Mouse (Mus musculus): ENCODE data around the gene Mff.

The Mff gene

GRCm38 (mm10) chr1:82772428-82772827, 47.7 kb downstream of the Mff start:
- DNase-seq = no peak

DNA sequence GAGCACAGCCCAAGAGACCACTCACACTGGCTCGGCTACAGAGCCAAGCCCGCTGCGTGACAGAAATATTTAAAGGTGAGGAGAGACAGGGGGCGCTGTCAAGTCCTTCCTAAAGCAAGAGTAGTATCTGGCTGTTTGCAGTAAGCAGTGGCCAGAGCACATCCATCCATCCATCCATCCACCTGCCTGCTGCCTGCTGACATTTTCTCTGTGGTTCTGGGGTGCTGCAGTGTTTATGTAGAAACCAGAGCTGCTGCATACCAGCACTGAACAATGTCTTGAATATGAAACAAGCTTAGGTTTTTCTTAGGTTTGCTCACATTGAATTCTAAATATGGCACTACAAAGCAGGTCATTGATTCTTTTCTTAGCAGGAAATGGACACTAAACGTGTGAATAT, 48.5 kb downstream of the Mff start:
- no peak for DNase-seq

- DNase-seq = no peak
Measured at GRCm38 (mm10) chr1:82775293-82775692, 50.6 kb downstream of the Mff start.

GRCm38 (mm10) chr1:82779388-82779966, 54.8 kb downstream of the Mff start:
- no peak for DNase-seq

GRCm38 (mm10) chr1:82783559-82783958, 58.9 kb downstream of the Mff start:
- no peak for DNase-seq

DNA sequence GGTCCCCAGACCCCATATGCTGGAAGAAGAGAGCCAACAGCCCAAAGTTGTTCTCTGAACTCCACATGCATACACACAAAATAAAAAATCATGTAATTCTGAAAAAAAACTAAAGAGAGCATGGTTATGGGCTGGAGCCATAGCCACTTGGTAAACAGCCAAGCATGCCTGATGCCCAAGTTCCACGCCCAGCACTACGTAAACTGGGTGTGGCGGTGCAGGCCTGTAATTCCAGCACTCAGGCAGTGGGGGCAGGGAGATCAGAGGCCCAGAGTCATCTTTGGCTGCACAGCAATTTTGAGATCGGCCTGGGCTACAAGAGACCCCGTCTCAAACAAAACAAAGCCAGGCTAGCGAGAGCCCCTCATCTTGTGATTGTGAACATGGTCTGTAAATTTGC, 60.9 kb downstream of the Mff start:
- no peak for DNase-seq

DNA sequence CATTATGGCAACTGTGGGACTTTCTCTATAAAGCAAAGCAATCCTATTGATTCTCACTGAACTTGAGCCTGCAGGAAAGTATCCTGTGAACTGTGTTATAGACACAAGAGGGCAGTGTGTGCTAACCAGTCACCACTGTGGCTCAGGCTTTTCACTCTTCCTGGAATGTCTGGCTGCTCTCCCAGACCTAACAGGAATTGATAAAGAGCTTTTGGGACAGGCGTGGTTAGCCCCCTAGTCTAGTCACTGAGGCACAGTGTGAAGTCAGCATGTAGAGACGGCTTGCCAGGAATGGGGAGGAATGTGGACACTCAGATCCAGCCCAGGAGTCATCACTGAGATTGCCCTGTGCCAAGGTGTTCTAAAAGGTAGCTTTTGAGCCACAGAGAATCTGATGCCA, 62.7 kb downstream of the Mff start:
- peak; percentile 67 for DNase-seq

DNA sequence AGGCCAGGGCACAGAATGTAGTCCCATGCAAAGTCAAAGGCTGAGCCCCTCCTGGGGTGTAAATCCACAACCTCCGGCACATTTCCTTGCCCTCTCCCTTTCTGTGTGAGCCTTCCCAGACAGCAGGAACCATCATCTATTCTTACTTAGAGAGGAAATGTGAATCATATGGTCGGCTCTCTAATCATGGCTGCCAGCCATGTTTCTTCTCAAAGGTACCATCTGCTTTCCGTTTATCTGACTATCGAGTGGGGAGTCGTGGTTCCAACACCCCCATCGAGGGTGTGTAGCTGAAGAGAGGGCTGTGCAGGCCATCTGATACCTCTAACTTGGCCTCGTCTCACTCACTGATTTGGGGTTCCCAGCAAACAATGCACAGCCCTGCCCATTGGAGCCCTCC, 63.4 kb downstream of the Mff start:
- DNase-seq = peak; percentile 85

- no peak for DNase-seq
Measured at GRCm38 (mm10) chr1:82791105-82791504, 66.4 kb downstream of the Mff start.

DNA sequence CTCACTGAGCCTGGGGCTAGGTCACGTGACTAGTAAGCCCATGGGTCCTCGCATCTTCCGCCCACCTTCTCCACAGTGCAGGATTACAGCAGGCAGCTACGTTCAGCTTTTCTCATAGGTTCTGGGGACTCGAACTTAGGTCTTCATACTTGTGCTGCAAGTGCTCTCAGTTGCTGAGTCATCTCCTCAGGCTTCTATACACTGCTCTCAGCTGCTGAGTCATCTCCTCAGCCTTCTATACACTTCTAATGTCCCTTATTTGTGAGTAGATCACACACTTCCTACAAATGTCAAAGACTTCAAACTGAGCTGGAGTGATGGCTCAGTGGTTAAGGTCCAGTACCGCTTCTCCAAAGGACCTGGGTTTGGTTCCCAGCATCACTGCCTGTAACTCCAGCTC, 67.5 kb downstream of the Mff start:
- no peak for DNase-seq

GRCm38 (mm10) chr1:82793110-82793509, 68.4 kb downstream of the Mff start:
- no peak for DNase-seq

DNA sequence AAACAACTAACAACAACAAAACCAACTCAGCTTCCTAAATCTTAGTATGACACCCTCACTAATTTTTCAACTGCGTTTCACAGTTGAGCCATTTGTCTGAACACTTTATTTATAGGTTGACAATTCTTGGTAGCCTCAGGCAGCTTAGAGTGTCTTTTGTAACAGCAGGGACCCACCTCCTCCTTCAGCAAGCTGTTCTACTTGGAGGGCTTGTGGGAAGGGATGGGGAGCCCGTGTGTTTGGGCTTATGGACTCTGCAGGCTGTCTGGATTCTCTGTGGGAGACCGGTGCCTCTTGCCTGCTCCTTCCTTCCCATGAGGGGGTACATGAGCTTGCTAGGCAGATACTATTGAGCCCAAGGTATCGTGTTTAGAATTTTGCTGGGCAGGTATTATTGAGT, 69.3 kb downstream of the Mff start:
- DNase-seq = peak; percentile 69

DNA sequence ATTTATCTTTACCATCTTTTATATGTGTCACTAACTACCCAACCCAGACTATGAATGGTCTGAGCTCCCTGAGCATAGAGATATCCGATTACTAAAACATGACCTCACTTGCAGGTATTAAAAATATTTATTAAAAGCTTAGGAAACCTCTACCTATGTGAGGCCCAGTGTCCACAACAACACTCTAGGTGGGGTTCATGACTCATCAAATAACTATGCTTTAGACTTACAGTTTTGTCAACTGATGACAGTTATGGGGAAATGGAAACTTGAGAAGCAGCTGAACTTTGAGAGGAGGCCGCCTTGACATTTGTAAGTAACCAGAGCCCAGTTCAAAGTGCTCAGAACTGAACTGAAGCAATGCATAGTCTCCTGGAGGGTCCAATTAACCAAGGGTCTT, 70.5 kb downstream of the Mff start:
- no peak for DNase-seq

DNA sequence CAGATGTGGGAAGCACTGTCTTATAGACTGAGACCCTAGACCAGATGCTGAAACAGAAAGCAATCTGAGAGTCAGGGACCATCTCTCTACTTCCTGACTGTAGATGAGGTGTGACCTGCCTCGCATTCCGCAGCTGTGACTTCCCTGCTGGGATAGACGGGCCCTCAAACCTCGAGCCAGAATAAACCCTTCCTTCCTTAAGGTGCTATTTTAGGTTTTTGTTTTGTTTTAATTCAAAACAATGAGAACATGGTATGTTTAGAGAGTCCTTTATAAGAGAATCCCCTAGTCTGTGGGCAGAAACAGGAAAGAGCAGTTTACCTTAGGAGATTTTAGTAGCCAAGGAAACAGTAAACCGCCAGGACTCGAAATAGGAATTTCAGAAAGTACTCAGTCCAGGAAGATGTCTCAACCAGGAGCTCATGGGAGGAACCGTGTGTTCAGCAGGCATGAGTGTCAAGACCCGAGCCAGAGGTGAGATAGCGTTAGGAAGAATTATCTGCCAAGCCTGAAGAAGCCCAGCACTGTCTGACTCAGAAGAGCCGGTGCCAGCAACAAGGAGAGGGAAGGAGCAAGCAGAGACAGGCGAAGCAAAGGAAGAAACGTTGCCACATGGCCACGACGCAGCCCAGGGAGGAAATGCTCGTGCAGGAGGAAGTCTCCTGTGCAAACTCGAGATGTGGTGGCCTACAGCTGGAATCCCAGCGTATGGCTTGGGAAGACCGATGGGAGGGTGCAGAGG, 71.2 kb downstream of the Mff start:
- DNase-seq = no peak

GRCm38 (mm10) chr1:82797088-82797487, 72.4 kb downstream of the Mff start:
- no peak for DNase-seq

DNA sequence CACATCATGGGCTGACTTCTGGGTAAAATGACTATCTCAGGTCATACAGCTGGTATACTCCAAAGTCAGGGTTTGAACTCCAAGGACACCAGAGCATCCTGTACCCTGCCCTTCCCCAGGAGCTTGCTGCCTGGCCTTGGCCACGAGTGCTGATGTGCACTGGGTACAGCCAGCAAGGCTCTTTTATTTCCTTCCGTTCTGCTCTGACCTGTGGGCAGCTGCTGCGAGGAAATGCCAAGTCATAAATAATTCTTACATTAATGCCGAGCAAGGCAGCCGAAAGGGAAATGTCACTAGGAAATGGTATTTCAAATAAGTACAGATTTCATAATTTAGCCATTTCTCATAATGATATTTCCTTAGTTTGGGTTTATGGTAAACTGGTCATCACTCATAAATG, 73.6 kb downstream of the Mff start:
- no peak for DNase-seq

- peak; percentile 36 for DNase-seq
Measured at GRCm38 (mm10) chr1:82798922-82799321, 74.2 kb downstream of the Mff start.

DNA sequence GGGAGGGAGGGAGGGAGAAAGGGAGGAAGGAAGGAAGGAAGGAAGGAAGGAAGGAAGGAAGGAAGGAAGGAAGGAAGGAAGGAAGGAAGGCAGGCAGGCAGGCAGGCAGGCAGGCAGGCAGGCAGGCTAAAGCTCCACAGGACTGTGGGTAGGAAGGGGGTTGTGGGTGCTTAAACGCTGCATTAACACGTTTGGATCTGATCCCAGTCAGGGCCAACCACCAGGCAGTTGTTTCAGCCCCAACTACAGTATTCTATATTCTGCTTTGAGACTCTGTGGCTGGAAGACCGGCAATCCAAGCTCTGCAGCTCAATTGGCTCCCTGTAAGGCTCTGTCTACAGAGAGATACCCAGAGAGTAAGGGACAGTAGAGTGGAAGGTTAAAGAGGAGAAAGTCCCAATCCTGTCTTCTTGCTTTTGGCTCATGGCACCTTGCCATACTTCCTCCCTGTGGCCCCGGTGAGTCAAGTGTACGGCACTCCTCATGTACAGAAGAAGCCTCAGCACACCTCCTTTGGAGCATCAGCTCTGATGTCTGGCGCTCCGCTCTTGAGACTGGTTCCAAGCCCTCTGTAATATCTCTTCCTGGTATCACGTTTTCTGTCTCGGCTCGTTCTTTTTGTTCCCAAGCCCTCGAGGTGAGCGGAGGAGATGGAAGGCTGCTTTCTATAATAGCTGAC, 76.6 kb downstream of the Mff start:
- DNase-seq = no peak
